Mouse (Mus musculus) heart, postnatal 36 days (tissue): ENCODE results near the gene Iqca. TPM values are rescaled to one million over a fixed set of nuclear protein-coding genes. Genes with fewer than 3 reads are reported as not detected.

Experiments used
- DNase-seq, 2 experiments: peaks; one replicate each; pipeline ENCODE4 v3.0.0; 2021 to 2022
- intact Hi-C: fragments of 180-260 bp; cut with DNase I; formaldehyde crosslinking; loops from one replicate; pipeline ENCODE4 v1.15.1; 2025
- total RNA-seq, 2 experiments: library from RNA; stranded (reverse); gene quantifications; 2 replicates each; pipeline ENCODE4 v1.2.3; 2021

The Iqca gene
- total RNA-seq, 2 experiments from 2014 or later, result not detected

DNA sequence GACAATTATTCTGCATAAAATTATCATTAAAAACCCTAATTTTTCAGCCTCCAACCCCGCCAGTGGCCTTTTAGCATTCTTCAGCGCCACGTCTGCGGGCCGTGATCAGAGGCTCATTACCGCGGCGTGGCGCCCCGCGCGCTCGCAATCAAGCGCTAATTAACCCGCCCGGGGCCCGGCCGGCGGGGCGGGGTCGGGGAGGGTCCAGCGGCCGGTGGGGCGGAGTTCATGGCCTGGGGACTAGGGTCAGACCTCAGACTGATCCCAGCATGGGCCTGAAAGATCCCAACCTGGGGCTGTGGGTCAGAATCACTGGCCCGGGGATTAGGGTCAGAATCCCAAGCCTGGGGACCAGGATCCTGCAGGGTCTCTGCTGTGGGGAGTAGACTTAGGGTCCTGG lies 160.9 kb downstream of the Iqca start:
- DNase-seq, result no peak
- intact Hi-C loops, result no loop called here

Other genes with a start within 250 kb of the Iqca start
- not detected for gene Gbx2, start 222.2 kb downstream of the Iqca start, total RNA-seq
- gene Asb18, start 138.7 kb downstream of the Iqca start, total RNA-seq, result 10 to 100 TPM; 14.3 to 20.5 TPM
- 10 to 100 TPM; 56.4 to 92.5 TPM for gene Ackr3, start 50.6 kb upstream of the Iqca start, total RNA-seq